ENCODE assay signal across 8 mouse cellular contexts in genomic region chr3:58526408-58526737, GRCm38 (mm10). TPM values are rescaled to one million over a fixed set of nuclear protein-coding genes. Genes with fewer than 3 reads are reported as not detected.
DNase-seq lines count a peak whose midpoint lies in the region; ATAC-seq and TF ChIP-seq lines count a peak whose summit lies in the region.

No protein-coding gene starts in this region.

- H3K4me3 ChIP-seq in kidney, postnatal 0 days (replicated peaks; ENCODE audit: low read depth, low read length), result peak overlapping the region; percentile 96
- H3K4me3 ChIP-seq in hindbrain, embryonic 10.5 days, result peak overlapping the region; percentile 96
- peak overlapping the region; percentile 92 for H3K4me3 ChIP-seq in midbrain, embryonic 14.5 days (replicated peaks; ENCODE audit: low read depth, low read length)

- H3K4me2 ChIP-seq in kidney, postnatal 0 days (ENCODE audit: low read length), result peak overlapping the region; percentile 87
- peak overlapping the region; percentile 65 for H3K4me2 ChIP-seq in midbrain, embryonic 14.5 days (ENCODE audit: low read length)

- peak overlapping the region; percentile 97 for H3K9ac ChIP-seq in kidney, postnatal 0 days (ENCODE audit: low read depth, low read length)
- peak overlapping the region; percentile 45; the same call in 1 of the 2 replicates for H3K9ac ChIP-seq in midbrain, embryonic 14.5 days (replicated peaks; ENCODE audit: low read length)

- H3K9me3 ChIP-seq in kidney, postnatal 0 days (replicated peaks; ENCODE audit: low read length), result no peaks in the 10 kb centered on the region
- H3K9me3 ChIP-seq in hindbrain, embryonic 10.5 days, result no peaks in the 10 kb centered on the region
- no peaks in the 10 kb centered on the region for H3K9me3 ChIP-seq in midbrain, embryonic 14.5 days (ENCODE audit: control insufficient read depth, low read length)

- peaks cover 10% of the 10 kb centered on the region for H3K36me3 ChIP-seq in kidney, postnatal 0 days (ENCODE audit: insufficient read depth, low read length)
- H3K36me3 ChIP-seq in hindbrain, embryonic 10.5 days, result peaks cover 32% of the 10 kb centered on the region
- peaks cover 22% of the 10 kb centered on the region for H3K36me3 ChIP-seq in midbrain, embryonic 14.5 days (ENCODE audit: control insufficient read depth, insufficient read depth, low read length)

- peak; percentile 26; the same call in 1 of the 2 replicates for TF ChIP-seq CTCF in kidney, postnatal 0 days (IDR thresholded peaks at IDR 0.05; ENCODE audit: low read depth)

- WGBS in kidney, postnatal 0 days, result 8% methylated on average over 4 of the region's 4 CpGs
- WGBS in hindbrain, embryonic 10.5 days, result 8% methylated on average over 4 of the region's 4 CpGs
- WGBS in midbrain, embryonic 14.5 days, result 5% methylated on average over 4 of the region's 4 CpGs

- H3K27ac ChIP-seq in kidney, postnatal 0 days, result peak overlapping the region; percentile 96
- H3K27ac ChIP-seq in hindbrain, embryonic 10.5 days, result peak overlapping the region; percentile 98
- H3K27ac ChIP-seq in midbrain, embryonic 14.5 days (replicated peaks; ENCODE audit: low read depth, low read length), result peak overlapping the region; percentile 66; the same call in 1 of the 2 replicates

- 0 out of 2 replicates have a peak, but pooled peaks cover 3% of the 10 kb centered on the region for H3K4me1 ChIP-seq in kidney, postnatal 0 days (replicated peaks; ENCODE audit: insufficient read depth, low read length)
- peaks cover 26% of the 10 kb centered on the region for H3K4me1 ChIP-seq in hindbrain, embryonic 10.5 days (replicated peaks)
- peaks cover 16% of the 10 kb centered on the region for H3K4me1 ChIP-seq in midbrain, embryonic 14.5 days (ENCODE audit: control insufficient read depth, insufficient read depth, low read length)

- DNase-seq in kidney, postnatal 0 days (ENCODE audit: low spot score), result peak; percentile 32
- no peak for DNase-seq in kidney, postnatal 25 days
- peak; percentile 21 for DNase-seq in ZHBTc4 (ENCODE audit: low read depth, low spot score)
- DNase-seq in hindbrain, embryonic 10.5 days (ENCODE audit: low spot score), result no peak
- peak; percentile 25 for DNase-seq in midbrain, embryonic 14.5 days
- no peak for DNase-seq in frontal cortex, postnatal 14 days (ENCODE audit: low spot score in 2 of 2)
- DNase-seq in T-cell, adult 2 months (ENCODE audit: low spot score), result no peak
- no peak for DNase-seq in lung, postnatal 10 days

- H3K27me3 ChIP-seq in kidney, postnatal 0 days (ENCODE audit: insufficient read depth, low read length), result no peaks in the 10 kb centered on the region
- no peaks in the 10 kb centered on the region for H3K27me3 ChIP-seq in hindbrain, embryonic 10.5 days (ENCODE audit: insufficient read depth, poor library complexity, severe bottlenecking)
- no peaks in the 10 kb centered on the region for H3K27me3 ChIP-seq in midbrain, embryonic 14.5 days (ENCODE audit: control insufficient read depth, insufficient read depth, low read length)

- ATAC-seq in kidney, postnatal 0 days (replicated peaks; ENCODE audit: low FRiP score, low read depth), result no peak
- no peak for ATAC-seq in midbrain, embryonic 14.5 days (ENCODE audit: low FRiP score, low TSS enrichment)

RNA-seq across cellular contexts. Expression of gene Serp1, which starts 0.7 kb away (rescaled TPM):
- 142 and 159 TPM in 2 replicates for polyA plus RNA-seq in kidney, postnatal 0 days (2015; fragmentation: Nextera tagmentation; extraction: Ambion mirVana)
- polyA plus RNA-seq in hindbrain, embryonic 10.5 days (2016; fragmentation: Nextera tagmentation; extraction: Ambion mirVana), result 122 and 141 TPM in 2 replicates
- 45.1 and 69.1 TPM in 2 replicates for polyA plus RNA-seq in midbrain, embryonic 14.5 days (2014; fragmentation: Nextera tagmentation; extraction: Ambion mirVana)

RNA-seq across cellular contexts. Expression of gene Eif2a, which starts 0.8 kb away (rescaled TPM):
- polyA plus RNA-seq in kidney, postnatal 0 days (2015; fragmentation: Nextera tagmentation; extraction: Ambion mirVana), result 51.5 and 55.8 TPM in 2 replicates
- 48.3 and 55.6 TPM in 2 replicates for polyA plus RNA-seq in hindbrain, embryonic 10.5 days (2016; fragmentation: Nextera tagmentation; extraction: Ambion mirVana)
- 35.3 and 43.5 TPM in 2 replicates for polyA plus RNA-seq in midbrain, embryonic 14.5 days (2014; fragmentation: Nextera tagmentation; extraction: Ambion mirVana)

RNA-seq across cellular contexts. Expression of gene Selenot, which starts 50.1 kb away (rescaled TPM):
- 24.9 and 29.0 TPM in 2 replicates for polyA plus RNA-seq in kidney, postnatal 0 days (2015; fragmentation: Nextera tagmentation; extraction: Ambion mirVana)
- 16.5 TPM in 2 replicates for polyA plus RNA-seq in hindbrain, embryonic 10.5 days (2016; fragmentation: Nextera tagmentation; extraction: Ambion mirVana)
- 33.9 and 36.7 TPM in 2 replicates for polyA plus RNA-seq in midbrain, embryonic 14.5 days (2014; fragmentation: Nextera tagmentation; extraction: Ambion mirVana)

Comparison
In these comparisons a context has a peak if more than half of its experiments do, and no peak if none do; other contexts are left out.
1. DNase-seq: peak in kidney, postnatal 0 days (single experiment), ZHBTc4 (single experiment) and midbrain, embryonic 14.5 days (single experiment); none in kidney, postnatal 25 days (0 of 2), hindbrain, embryonic 10.5 days (single experiment), frontal cortex, postnatal 14 days (0 of 2), T-cell, adult 2 months (single experiment) and lung, postnatal 10 days (single experiment).
2. Peak in every context shown above with its lines, with median percentiles within 50 percentile points of each other: H3K27ac ChIP-seq and H3K4me3 ChIP-seq.